Mouse (Mus musculus): ENCODE results near the gene Hsd3b2.

GRCm38 (mm10) chr3:98734340-98734739, 10.0 kb upstream of the Hsd3b2 start:
- TF ChIP-seq CTCF (IDR thresholded peaks at IDR 0.05; ENCODE audit: extremely low read depth, insufficient read depth, low read length) = no peak
- no peak for TF ChIP-seq POLR2A (IDR thresholded peaks at IDR 0.05; ENCODE audit: extremely low read depth, insufficient read depth, low read length)

Measured in cortical plate, adult 2 months (tissue).